Mouse (Mus musculus) lung, postnatal 10 days (tissue): ENCODE results near the gene Chek2.

Experiments
- DNase-seq: peaks from one replicate; pipeline ENCODE4 v3.0.0; 2021

Gene Chek2

GRCm38 (mm10) chr5:110906708-110907107, 66.9 kb downstream of the Chek2 start:
- DNase-seq, result no peak

GRCm38 (mm10) chr5:110908879-110909278, 69.1 kb downstream of the Chek2 start:
- DNase-seq, result no peak

GRCm38 (mm10) chr5:110909955-110910589, 70.3 kb downstream of the Chek2 start:
- no peak for DNase-seq

GRCm38 (mm10) chr5:110914859-110915258, 75.1 kb downstream of the Chek2 start:
- DNase-seq, result no peak

GRCm38 (mm10) chr5:110916241-110916640, 76.5 kb downstream of the Chek2 start:
- DNase-seq, result no peak

- DNase-seq, result no peak
Observed at GRCm38 (mm10) chr5:110919541-110919940, 79.8 kb downstream of the Chek2 start.

GRCm38 (mm10) chr5:110923336-110923735, 83.6 kb downstream of the Chek2 start:
- DNase-seq, result peak; percentile 49
